Mouse (Mus musculus): ENCODE data around the gene Marc2.

Marc2 gene

GRCm38 (mm10) chr1:184809578-184810001 is 36.7 kb downstream of the Marc2 start:
- no peak for DNase-seq (ENCODE audit: low spot score in 2 of 2)

GRCm38 (mm10) chr1:184808418-184809012 is 37.7 kb downstream of the Marc2 start:
- DNase-seq (ENCODE audit: low spot score in 2 of 2): no peak

DNA sequence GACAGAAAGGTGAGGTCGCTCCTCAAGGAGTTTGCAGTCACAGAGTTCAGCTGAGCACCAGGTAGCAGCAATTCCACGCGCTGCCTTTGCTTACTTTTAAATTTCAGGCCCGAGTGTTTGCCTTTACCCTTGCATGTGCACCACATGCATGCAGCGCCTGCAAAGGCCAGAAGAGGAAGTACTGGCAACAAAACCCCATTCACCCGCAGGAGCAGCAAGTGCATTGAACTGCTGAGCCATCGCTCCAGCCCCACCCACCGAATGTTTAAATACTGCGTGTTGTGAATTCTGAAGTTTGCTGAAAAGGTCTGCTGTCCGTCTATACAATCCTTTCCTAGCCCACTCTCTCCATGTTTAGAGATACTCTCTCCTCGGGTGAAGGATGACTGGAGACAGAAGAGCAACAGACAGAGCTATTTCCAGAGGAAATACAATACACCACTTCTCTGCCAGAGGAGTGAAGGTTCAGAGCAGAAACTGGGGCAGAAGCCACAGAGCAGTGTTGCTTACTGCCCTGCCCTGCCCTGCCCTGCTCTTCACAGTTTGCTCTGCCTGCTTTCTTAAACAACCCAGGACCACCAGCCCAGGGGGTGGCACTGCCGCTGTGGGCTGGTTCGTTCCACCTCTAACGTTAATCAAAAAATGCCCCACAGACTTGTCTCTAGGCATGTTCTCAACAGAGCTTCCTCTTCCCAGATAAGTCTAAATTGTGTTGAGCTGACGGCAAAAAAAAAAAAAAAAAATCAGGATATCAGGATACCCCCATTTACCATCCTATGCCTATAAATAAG is 38.4 kb downstream of the Marc2 start:
- no peak for DNase-seq (ENCODE audit: low spot score in 2 of 2)

DNA sequence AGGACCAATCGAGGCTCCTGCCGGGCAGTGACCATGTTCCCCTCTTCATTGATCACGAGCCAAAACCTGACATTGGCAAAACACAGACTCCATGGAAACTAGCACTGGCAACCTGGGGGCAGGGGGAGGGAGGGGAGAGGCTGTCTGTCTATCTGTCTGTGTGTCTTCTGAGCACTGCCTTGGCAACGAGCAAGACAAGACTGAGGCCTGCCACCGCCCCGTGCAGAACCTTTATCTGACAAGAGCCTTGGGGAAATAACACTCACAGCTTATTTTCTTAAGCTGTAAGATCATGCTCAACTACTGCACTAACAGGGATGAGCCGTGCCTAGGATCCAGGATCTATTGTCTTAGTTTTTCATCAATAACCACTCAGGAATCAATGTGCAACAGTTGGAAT is 39.1 kb downstream of the Marc2 start:
- no peak for DNase-seq (ENCODE audit: low spot score in 2 of 2)

DNA sequence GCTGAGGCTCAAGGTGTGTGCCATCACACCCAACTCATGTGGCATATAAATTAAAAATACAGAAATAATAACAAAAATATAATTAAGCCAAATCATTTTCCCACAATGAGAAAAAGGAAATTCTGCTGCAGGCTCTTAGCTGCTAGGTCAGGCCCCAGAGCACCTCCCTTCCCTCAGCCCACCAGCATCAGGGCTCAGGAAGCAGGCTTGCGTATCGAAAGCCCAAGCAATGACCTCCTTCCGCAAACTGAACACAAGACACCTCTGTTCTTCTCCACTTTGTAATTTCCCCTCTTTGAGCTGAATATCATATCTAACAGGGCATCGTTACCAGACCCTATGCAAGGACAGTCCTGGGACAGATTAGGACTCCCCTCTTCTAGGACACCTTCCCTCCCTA is 40.5 kb downstream of the Marc2 start:
- DNase-seq (ENCODE audit: low spot score in 2 of 2): no peak

- no peak for DNase-seq (ENCODE audit: low spot score in 2 of 2)
Measured at GRCm38 (mm10) chr1:184793163-184793876, 52.9 kb downstream of the Marc2 start.

- DNase-seq (ENCODE audit: low spot score in 2 of 2): peak in 1 of 2 experiments; percentile 39
Measured at GRCm38 (mm10) chr1:184791109-184791508, 55.1 kb downstream of the Marc2 start.

DNA sequence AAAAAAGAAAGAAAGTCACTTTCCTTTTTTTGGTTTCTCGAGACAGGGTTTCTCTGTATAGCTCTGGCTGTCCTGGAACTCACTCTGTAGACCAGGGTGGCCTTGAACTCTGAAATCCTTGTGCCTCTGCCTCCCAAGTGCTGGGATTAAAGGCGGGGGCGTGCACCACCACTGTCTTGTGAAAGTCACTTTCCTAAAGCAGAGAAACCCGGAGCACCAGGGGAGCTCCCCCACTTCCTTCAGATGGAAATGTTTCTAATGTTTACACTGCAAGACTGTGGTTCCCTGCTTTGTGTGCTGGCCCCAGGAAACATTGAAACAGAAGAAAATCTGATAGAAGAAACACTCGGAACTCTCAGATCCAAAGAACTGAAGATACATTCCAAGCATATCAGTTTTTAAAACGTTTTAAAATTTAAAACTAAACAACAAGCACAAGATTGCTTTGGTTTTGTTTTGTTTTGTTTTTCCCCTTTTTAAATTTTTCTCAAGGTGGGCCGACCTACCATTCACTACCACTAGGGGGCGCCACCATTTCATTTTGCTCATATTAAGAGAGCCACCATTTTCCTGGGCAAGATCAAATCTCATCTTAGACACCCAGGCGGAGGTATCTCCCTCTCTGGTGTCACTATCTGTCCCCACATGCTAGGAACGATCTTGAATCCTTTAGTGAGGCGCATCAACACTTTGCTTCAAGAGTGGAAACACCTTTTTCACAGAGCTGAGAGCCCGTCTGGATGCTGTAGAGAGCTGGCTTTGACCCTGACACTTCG is 59.7 kb downstream of the Marc2 start:
- DNase-seq (ENCODE audit: low spot score in 2 of 2): no peak

- DNase-seq (ENCODE audit: low spot score in 2 of 2): no peak
Measured at GRCm38 (mm10) chr1:184783641-184784040, 62.6 kb downstream of the Marc2 start.

DNA sequence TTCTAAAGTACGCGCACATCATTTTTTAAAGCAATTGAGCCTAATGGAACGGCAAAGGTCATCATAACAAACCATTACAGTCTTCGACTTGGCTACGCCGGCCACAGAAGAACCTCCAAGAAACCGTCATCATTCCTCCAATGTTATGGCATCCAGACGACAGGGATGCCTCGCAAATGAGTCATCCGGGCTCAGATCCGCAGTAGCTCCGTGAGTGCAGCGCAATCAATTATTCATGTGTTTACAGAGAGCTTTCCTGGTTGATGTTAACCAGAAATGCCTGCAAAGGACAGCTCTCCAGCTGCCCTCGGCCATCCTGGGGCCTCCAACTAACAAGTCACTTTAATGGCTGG is 64.1 kb downstream of the Marc2 start:
- no peak for DNase-seq (ENCODE audit: low spot score in 2 of 2)

GRCm38 (mm10) chr1:184781286-184782160 is 64.7 kb downstream of the Marc2 start:
- no peak for DNase-seq (ENCODE audit: low spot score in 2 of 2)

GRCm38 (mm10) chr1:184778157-184778556 is 68.1 kb downstream of the Marc2 start:
- no peak for DNase-seq (ENCODE audit: low spot score in 2 of 2)

GRCm38 (mm10) chr1:184777061-184777795 is 69.0 kb downstream of the Marc2 start:
- no peak for DNase-seq (ENCODE audit: low spot score in 2 of 2)

GRCm38 (mm10) chr1:184775289-184775688 is 71.0 kb downstream of the Marc2 start:
- no peak for DNase-seq (ENCODE audit: low spot score in 2 of 2)

GRCm38 (mm10) chr1:184771891-184772249 is 74.4 kb downstream of the Marc2 start:
- no peak for DNase-seq (ENCODE audit: low spot score in 2 of 2)

DNA sequence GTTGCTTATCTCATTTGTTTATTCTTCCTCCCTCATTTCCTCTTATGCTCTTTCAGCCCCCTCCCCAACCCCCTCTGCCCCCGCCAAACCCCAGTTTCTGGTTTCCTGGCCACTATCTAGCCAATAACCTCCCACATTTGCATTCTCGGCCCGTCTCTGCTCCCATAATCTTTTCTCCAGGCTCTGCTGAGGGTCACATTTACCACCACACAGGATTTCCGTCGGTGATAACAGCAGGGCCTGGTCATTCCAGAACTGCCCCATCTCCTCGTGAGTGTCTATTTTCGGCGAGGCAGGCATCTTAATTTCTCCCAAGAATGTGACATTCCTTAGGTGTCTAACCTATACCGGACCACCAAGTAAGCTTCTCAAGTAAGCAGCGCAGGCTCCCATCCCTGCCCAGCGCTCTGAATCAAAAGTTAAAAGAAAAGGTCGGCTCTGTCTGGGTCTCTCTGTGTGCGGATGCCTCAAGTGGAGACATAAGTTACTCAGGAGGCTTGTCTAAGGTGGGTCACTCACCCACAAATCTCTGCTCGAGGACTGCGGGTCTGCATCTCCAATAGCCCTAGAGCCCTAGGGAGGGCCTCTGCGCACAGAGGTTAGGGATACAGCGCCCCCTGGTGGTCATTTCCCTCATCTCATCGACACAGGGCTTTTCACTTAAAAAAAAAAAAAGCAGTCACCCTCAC is 74.9 kb downstream of the Marc2 start:
- peak in 1 of 2 experiments; percentile 61 for DNase-seq (ENCODE audit: low spot score in 2 of 2)

GRCm38 (mm10) chr1:184763866-184764265 is 82.4 kb downstream of the Marc2 start:
- no peak for DNase-seq (ENCODE audit: low spot score in 2 of 2)

Data from left cerebral cortex, adult 9 months (tissue).